Mouse (Mus musculus): ENCODE results near the gene Polr2h. TPM values are rescaled to one million over a fixed set of nuclear protein-coding genes. Genes with fewer than 3 reads are reported as not detected.

Gene Polr2h
- polyA plus RNA-seq, 1 experiment from 2014 or later: 127 TPM

DNA sequence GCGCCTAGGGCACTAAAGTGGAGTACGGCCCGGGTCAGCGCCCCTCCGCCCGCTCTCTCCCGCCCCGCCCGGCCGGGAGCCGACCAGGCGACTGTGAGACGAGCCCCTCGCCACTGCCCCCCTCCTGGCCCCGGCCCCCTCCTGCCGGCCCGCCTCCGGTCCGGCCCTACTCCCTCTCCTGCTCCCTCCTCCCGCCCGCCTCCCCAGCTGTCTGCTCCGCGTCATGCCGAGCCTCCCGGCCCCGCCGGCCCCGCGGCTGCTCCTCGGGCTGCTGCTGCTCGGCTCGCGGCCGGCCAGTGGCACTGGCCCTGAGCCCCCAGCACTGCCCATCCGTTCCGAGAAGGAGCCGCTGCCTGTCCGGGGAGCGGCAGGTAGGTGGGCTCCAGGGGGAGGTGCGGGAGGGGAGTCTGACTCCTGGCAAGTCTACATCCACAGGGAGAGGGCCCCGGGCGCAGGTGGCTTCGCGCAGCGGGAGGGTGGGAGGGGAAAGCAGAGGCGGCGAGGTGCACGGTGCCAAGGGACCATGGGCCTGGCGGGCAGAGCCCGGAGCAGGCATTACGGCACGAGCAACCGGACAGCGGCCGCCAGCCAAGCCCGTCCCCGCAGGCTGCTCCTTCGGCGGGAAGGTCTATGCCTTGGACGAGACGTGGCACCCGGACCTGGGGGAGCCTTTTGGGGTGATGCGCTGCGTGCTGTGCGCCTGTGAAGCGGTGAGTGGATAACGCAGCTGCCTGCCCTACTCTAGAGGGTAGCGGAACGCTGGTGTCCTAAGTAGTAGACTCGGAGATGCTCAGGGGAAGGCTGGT lies 15.7 kb downstream of the Polr2h start, which contains the start of gene Chrd:
Gene Chrd (plus strand): TSS at position 203 of the 806 bp plus-strand sequence.
- WGBS: 2% methylated on average over 56 of the region's 70 CpGs
- no peaks in the 10 kb centered on the region for H3K36me3 ChIP-seq (ENCODE audit: control insufficient read depth, insufficient read depth, low read length)
- H3K27me3 ChIP-seq (replicated peaks; ENCODE audit: control insufficient read depth, insufficient read depth, low read length): peaks cover 62% of the 10 kb centered on the region
- ATAC-seq (replicated peaks; ENCODE audit: low FRiP score) (peak; percentile 56; the same call in 1 of the 2 replicates), DNase-seq (ENCODE audit: low spot score) (peak; percentile 70)
- H3K4me2 ChIP-seq: peak within 1 kb of the TSS; percentile 64
- H3K9ac ChIP-seq (ENCODE audit: low read depth, low read length): peak within 1 kb of the TSS; percentile 56
- peak within 1 kb of the TSS; percentile 41; the same call in 1 of the 2 replicates for H3K27ac ChIP-seq (ENCODE audit: low read depth, low read length)
- peak within 1 kb of the TSS; percentile 50 for H3K4me3 ChIP-seq (ENCODE audit: low read depth, low read length)
- no peaks in the 10 kb centered on the region for H3K9me3 ChIP-seq (ENCODE audit: control insufficient read depth, low read length)
- H3K4me1 ChIP-seq (replicated peaks; ENCODE audit: control insufficient read depth, insufficient read depth, low read length): peaks cover 3% of the 10 kb centered on the region; the same call in 1 of the 2 replicates

DNA sequence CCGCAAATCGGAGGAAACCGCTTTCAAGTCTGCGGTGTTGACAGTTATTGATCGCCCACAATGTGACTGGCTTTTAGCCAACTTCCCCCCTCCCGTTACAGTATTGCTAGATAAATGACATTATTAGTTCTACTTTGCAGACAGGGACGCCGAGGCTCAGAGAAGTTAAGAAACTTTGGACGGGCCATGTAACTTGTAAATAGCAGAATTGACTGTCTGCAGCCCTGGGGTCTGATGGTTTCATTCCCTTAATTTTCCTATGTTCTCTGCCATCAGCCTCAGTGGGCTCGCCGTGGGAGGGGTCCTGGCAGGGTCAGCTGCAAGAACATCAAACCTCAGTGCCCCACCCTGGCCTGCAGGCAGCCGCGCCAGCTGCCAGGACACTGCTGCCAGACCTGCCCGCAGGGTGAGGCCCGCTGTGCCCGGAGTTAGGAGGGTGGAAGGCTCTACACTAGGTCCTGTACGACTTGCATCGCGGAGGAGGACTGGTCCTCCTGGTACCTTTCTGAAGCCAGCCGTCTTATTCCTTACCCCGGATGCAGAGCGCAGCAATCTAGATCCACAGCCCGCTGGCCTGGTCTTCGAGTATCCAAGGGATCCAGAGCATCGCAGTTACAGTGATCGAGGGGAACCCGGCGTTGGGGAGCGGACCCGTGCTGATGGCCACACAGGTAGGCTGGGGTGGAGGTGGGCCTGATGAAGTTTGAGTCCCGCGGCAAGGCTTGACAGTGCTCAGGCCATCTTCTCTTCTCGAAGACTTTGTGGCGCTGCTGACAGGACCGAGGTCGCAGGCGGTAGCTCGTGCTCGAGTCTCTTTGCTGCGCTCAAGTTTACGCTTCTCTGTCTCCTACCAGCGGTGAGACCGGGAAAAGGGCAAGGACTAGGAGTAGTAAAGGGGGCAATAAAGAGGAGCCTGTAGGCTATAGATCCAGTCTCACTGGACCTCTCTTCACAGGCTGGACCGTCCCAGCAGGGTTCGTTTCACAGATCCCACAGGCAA lies 16.6 kb downstream of the Polr2h start, which contains the start of gene Thpo:
Gene Thpo (minus strand): TSS at position 781 of the 1,000 bp plus-strand sequence.
- WGBS: 3% methylated on average over 45 of the region's 45 CpGs
- Histone ChIP-seq H3K27me3 (replicated peaks; ENCODE audit: control insufficient read depth, insufficient read depth, low read length) (peaks cover 62% of the 10 kb centered on the region), H3K9ac (ENCODE audit: low read depth, low read length) (no peak within 1 kb of the TSS), H3K9me3 (ENCODE audit: control insufficient read depth, low read length) (no peaks in the 10 kb centered on the region), H3K36me3 (ENCODE audit: control insufficient read depth, insufficient read depth, low read length) (no peaks in the 10 kb centered on the region), H3K4me2 (peak within 1 kb of the TSS; percentile 64), H3K27ac (ENCODE audit: low read depth, low read length) (no peak within 1 kb of the TSS), H3K4me1 (replicated peaks; ENCODE audit: control insufficient read depth, insufficient read depth, low read length) (peaks cover 3% of the 10 kb centered on the region; the same call in 1 of the 2 replicates), H3K4me3 (ENCODE audit: low read depth, low read length) (peak within 1 kb of the TSS; percentile 50)
- ATAC-seq (replicated peaks; ENCODE audit: low FRiP score) (no peak), DNase-seq (ENCODE audit: low spot score) (no peak)

DNA sequence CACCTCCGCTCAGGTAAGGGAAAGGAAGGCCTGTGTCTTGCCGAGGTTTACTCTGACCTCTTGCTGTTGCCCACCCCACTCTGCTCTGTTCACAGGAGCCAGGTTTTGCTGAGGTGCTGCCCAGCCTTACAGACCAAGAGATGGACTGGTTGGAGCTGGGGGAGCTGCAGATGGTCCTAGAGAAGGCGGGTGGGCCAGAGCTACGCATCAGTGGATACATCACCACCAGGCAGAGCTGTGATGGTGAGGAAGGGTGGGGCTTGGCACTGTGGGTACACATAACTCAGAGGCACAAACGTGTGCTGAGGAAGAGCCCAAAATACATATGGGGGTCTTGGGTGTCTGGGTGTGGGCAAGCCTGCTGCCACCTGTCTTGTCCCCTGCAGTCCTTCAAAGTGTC lies 18.2 kb downstream of the Polr2h start:
- WGBS: 58% methylated on average over 5 of the region's 5 CpGs
- no peak overlapping the region for H3K4me3 ChIP-seq (ENCODE audit: low read depth, low read length)

DNA sequence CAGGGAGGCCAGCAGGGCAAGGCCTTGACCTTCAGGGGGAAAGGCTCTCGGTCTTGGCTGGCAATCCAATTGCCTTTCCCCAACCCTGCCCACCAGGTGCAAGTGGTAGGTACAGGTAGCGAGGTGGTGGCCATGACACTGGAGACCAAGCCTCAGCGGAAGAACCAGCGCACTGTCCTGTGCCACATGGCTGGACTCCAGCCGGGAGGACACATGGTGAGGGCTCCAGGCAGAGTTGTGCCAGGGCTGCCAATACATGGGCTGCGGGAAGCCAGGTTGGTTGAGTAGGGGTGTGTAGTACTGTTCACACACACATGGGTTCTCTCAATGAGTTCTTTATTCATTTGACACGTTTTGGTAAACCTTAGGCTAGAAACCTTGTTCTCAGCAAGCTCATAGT lies 18.7 kb downstream of the Polr2h start:
- ATAC-seq (replicated peaks; ENCODE audit: low FRiP score): no peak
- no peaks in the 10 kb centered on the region for H3K36me3 ChIP-seq (ENCODE audit: control insufficient read depth, insufficient read depth, low read length)
- H3K4me3 ChIP-seq (ENCODE audit: low read depth, low read length): no peak overlapping the region
- H3K4me2 ChIP-seq: no peak overlapping the region
- H3K9ac ChIP-seq (ENCODE audit: low read depth, low read length): no peak overlapping the region
- WGBS: 76% methylated on average over 7 of the region's 7 CpGs
- H3K27me3 ChIP-seq (replicated peaks; ENCODE audit: control insufficient read depth, insufficient read depth, low read length): peaks cover 52% of the 10 kb centered on the region
- H3K9me3 ChIP-seq (ENCODE audit: control insufficient read depth, low read length): no peaks in the 10 kb centered on the region
- no peak overlapping the region for H3K27ac ChIP-seq (ENCODE audit: low read depth, low read length)
- DNase-seq (ENCODE audit: low spot score): no peak
- H3K4me1 ChIP-seq (replicated peaks; ENCODE audit: control insufficient read depth, insufficient read depth, low read length): peaks cover 3% of the 10 kb centered on the region; the same call in 1 of the 2 replicates

More for the DNA sequence above, 18.2 kb downstream of the Polr2h start:
- Histone ChIP-seq H3K27me3 (replicated peaks; ENCODE audit: control insufficient read depth, insufficient read depth, low read length) (peaks cover 56% of the 10 kb centered on the region), H3K9ac (ENCODE audit: low read depth, low read length) (no peak overlapping the region), H3K4me1 (replicated peaks; ENCODE audit: control insufficient read depth, insufficient read depth, low read length) (peaks cover 3% of the 10 kb centered on the region; the same call in 1 of the 2 replicates), H3K4me2 (no peak overlapping the region), H3K27ac (ENCODE audit: low read depth, low read length) (no peak overlapping the region), H3K36me3 (ENCODE audit: control insufficient read depth, insufficient read depth, low read length) (no peaks in the 10 kb centered on the region), H3K9me3 (ENCODE audit: control insufficient read depth, low read length) (no peaks in the 10 kb centered on the region)
- ATAC-seq (replicated peaks; ENCODE audit: low FRiP score) (no peak), DNase-seq (ENCODE audit: low spot score) (no peak)

DNA sequence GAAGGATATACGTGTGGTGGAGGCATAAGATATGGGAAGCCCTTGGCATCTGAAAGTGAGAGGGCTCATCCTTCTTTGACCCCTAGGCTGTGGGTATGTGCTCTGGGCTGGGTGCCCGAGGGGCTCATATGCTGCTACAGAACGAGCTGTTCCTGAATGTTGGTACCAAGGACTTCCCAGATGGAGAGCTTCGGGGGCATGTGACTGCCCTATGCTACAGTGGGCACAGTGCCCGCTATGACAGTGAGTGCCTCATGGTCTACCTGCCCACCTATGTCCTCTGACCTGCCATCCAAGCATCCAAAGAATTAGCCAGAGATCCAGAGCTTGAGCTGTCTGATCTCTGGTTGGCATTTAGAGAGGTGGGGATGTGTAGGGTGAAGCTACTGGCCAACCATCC lies 19.4 kb downstream of the Polr2h start:
- no peak overlapping the region for H3K9ac ChIP-seq (ENCODE audit: low read depth, low read length)
- H3K4me2 ChIP-seq: no peak overlapping the region
- WGBS: 82% methylated on average over 5 of the region's 5 CpGs
- H3K9me3 ChIP-seq (ENCODE audit: control insufficient read depth, low read length): no peaks in the 10 kb centered on the region
- peaks cover 46% of the 10 kb centered on the region for H3K27me3 ChIP-seq (replicated peaks; ENCODE audit: control insufficient read depth, insufficient read depth, low read length)
- no peak overlapping the region for H3K27ac ChIP-seq (ENCODE audit: low read depth, low read length)
- H3K36me3 ChIP-seq (ENCODE audit: control insufficient read depth, insufficient read depth, low read length): no peaks in the 10 kb centered on the region
- H3K4me1 ChIP-seq (replicated peaks; ENCODE audit: control insufficient read depth, insufficient read depth, low read length): peaks cover 1% of the 10 kb centered on the region; the same call in 1 of the 2 replicates
- no peak overlapping the region for H3K4me3 ChIP-seq (ENCODE audit: low read depth, low read length)
- ATAC-seq (replicated peaks; ENCODE audit: low FRiP score): no peak
- no peak for DNase-seq (ENCODE audit: low spot score)

DNA sequence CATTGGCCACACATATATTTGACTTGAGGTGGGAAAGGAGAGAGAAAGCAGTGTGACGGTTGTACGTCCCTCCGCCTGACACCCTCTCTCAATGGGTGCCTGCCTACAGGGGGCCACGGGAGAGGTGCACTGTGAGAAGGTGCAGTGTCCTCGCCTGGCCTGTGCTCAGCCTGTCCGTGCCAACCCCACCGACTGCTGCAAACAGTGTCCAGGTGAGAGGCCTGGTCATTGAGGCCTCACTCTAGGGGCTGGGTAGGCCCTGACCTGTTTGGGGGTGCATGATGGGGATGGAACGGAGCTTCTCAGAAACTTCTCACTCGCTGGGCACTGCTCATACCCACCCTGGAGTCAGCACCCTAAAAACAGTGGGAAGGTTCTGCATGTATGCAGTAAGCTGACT lies 22.4 kb downstream of the Polr2h start:
- Histone ChIP-seq H3K4me1 (replicated peaks; ENCODE audit: control insufficient read depth, insufficient read depth, low read length) (no peaks in the 10 kb centered on the region), H3K36me3 (ENCODE audit: control insufficient read depth, insufficient read depth, low read length) (no peaks in the 10 kb centered on the region), H3K27me3 (replicated peaks; ENCODE audit: control insufficient read depth, insufficient read depth, low read length) (peaks cover 16% of the 10 kb centered on the region), H3K4me3 (ENCODE audit: low read depth, low read length) (no peak overlapping the region), H3K9me3 (ENCODE audit: control insufficient read depth, low read length) (no peaks in the 10 kb centered on the region), H3K9ac (ENCODE audit: low read depth, low read length) (no peak overlapping the region), H3K27ac (ENCODE audit: low read depth, low read length) (no peak overlapping the region), H3K4me2 (no peak overlapping the region)
- ATAC-seq (replicated peaks; ENCODE audit: low FRiP score) (no peak), DNase-seq (ENCODE audit: low spot score) (no peak)
- 76% methylated on average over 9 of the region's 9 CpGs for WGBS

DNA sequence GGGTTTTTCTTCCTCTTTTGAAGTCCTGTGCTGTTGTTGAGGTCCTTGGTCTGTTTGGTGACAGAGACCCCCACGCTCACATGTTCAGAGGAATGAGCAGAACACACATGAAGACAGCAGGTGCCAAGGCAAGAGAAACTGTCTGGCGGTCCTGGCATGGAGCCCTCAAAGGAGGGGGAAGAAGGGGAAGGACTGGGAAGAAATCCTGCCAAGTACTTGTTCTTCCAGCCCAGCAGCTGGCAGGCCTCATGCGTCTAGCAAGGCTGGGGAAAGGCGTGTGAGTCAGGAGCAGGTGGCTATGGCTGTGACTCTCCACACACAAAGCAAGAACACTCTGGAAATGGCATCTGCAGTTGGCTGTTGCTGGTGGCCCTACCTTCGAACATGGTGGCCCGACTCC lies 29.2 kb downstream of the Polr2h start:
- no peaks in the 10 kb centered on the region for H3K9me3 ChIP-seq (ENCODE audit: control insufficient read depth, low read length)

DNA sequence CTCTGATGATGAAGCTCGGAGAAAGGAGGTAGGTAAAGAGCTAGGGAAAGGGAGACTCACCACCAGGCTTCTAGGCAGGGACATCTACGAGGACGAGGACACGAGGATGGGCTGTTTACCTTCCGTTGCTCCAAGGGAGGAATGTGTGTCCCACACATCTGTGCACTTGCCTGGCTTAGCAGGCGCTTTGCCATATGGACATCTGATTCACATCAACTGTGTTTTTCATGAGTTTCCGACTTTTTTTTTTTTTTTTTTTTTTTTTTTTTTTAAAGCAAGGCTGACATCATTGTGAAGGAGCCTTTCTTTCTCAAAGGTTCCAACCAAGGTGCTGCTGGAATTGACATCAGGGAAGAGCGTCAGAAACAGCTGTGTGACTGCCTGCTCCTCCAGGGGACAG lies 33.1 kb downstream of the Polr2h start:
- no peaks in the 10 kb centered on the region for H3K36me3 ChIP-seq (ENCODE audit: control insufficient read depth, insufficient read depth, low read length)
- ATAC-seq (replicated peaks; ENCODE audit: low FRiP score): no peak
- no peak for DNase-seq (ENCODE audit: low spot score)
- H3K4me3 ChIP-seq (ENCODE audit: low read depth, low read length): no peak overlapping the region
- H3K9ac ChIP-seq (ENCODE audit: low read depth, low read length): no peak overlapping the region
- H3K4me2 ChIP-seq: no peak overlapping the region
- H3K27ac ChIP-seq (ENCODE audit: low read depth, low read length): no peak overlapping the region
- 60% methylated on average over 8 of the region's 8 CpGs for WGBS
- no peaks in the 10 kb centered on the region for H3K9me3 ChIP-seq (ENCODE audit: control insufficient read depth, low read length)
- H3K4me1 ChIP-seq (replicated peaks; ENCODE audit: control insufficient read depth, insufficient read depth, low read length): no peaks in the 10 kb centered on the region
- peaks cover 4% of the 10 kb centered on the region; the same call in 1 of the 2 replicates for H3K27me3 ChIP-seq (replicated peaks; ENCODE audit: control insufficient read depth, insufficient read depth, low read length)

More for the DNA sequence above, 29.2 kb downstream of the Polr2h start:
- DNase-seq (ENCODE audit: low spot score): no peak
- Histone ChIP-seq H3K36me3 (ENCODE audit: control insufficient read depth, insufficient read depth, low read length) (no peaks in the 10 kb centered on the region), H3K27ac (ENCODE audit: low read depth, low read length) (no peak overlapping the region), H3K4me2 (no peak overlapping the region), H3K4me1 (replicated peaks; ENCODE audit: control insufficient read depth, insufficient read depth, low read length) (no peaks in the 10 kb centered on the region), H3K4me3 (ENCODE audit: low read depth, low read length) (no peak overlapping the region), H3K27me3 (replicated peaks; ENCODE audit: control insufficient read depth, insufficient read depth, low read length) (peaks cover 4% of the 10 kb centered on the region; the same call in 1 of the 2 replicates), H3K9ac (ENCODE audit: low read depth, low read length) (no peak overlapping the region)
- ATAC-seq (replicated peaks; ENCODE audit: low FRiP score): no peak
- 75% methylated on average over 6 of the region's 6 CpGs for WGBS

All from liver, embryonic 11.5 days (tissue).